Mouse (Mus musculus) MEL (cell line): ENCODE results near the gene Adap1. TPM values are rescaled to one million over a fixed set of nuclear protein-coding genes. Genes with fewer than 3 reads are reported as not detected.

Experiments used
- DNase-seq: peaks from one replicate; pipeline ENCODE4 v3.0.0; 2011; ENCODE audit warnings: low read depth, low spot score
- H3K27ac ChIP-seq: 2 replicates; pipeline ENCODE4 v1.5.1; 2012; ENCODE audit warnings: low read depth, mild to moderate bottlenecking, control low read depth, low read length, moderate library complexity; ENCODE audit not compliant: control insufficient read depth
- H3K27me3 ChIP-seq, 2 experiments: fragments of 150-350 bp in 1 of 2; sonication (generic) in 1 of 2; 2 replicates each; pipeline ENCODE4 v1.6.1; 2012; ENCODE audit warnings: low read length in 2 of 2, mild to moderate bottlenecking in 2 of 2, improper control_type of control experiment in 1 of 2, moderate library complexity in 1 of 2; ENCODE audit not compliant: insufficient read depth in 2 of 2, control insufficient read depth in 1 of 2
- H3K36me3 ChIP-seq, 2 experiments: 2 replicates each; pipeline ENCODE4 v1.6.1; 2012 to 2014; ENCODE audit warnings: low read length in 2 of 2, improper control_type of control experiment in 1 of 2, inconsistent platforms in 1 of 2, mild to moderate bottlenecking in 1 of 2; ENCODE audit not compliant: insufficient read depth in 2 of 2, control insufficient read depth in 1 of 2
- H3K4me1 ChIP-seq, 2 experiments: fragments of 150-350 bp in 1 of 2; sonication (generic) in 1 of 2; 2 replicates each; pipeline ENCODE4 v1.6.1; 2012; ENCODE audit warnings: low read length in 2 of 2, improper control_type of control experiment in 1 of 2, mild to moderate bottlenecking in 1 of 2; ENCODE audit not compliant: insufficient read depth in 2 of 2, control insufficient read depth in 1 of 2
- H3K4me3 ChIP-seq, 2 experiments: fragments of 150-350 bp in 1 of 2; sonication (generic) in 1 of 2; 2 replicates each; pipeline ENCODE4 v1.5.1; 2012; ENCODE audit warnings: low read depth in 2 of 2, low read length in 2 of 2, mild to moderate bottlenecking in 2 of 2, moderate library complexity in 2 of 2, control low read depth in 1 of 2, improper control_type of control experiment in 1 of 2; ENCODE audit not compliant: control insufficient read depth in 1 of 2, insufficient read depth in 1 of 2
- H3K79me2 ChIP-seq: 2 replicates; pipeline ENCODE4 v1.6.1; 2012; ENCODE audit warnings: mild to moderate bottlenecking, low read length, moderate library complexity; ENCODE audit not compliant: control insufficient read depth, poor library complexity, insufficient read depth
- H3K9ac ChIP-seq: 2 replicates; pipeline ENCODE4 v1.6.1; 2012; ENCODE audit warnings: low read depth, mild to moderate bottlenecking, control low read depth, low read length, moderate library complexity; ENCODE audit not compliant: control insufficient read depth, poor library complexity, severe bottlenecking
- H3K9me3 ChIP-seq: fragments of 150-350 bp; sonication (generic); replicated peaks from 2 replicates; pipeline ENCODE4 v1.6.1; 2012; ENCODE audit warnings: mild to moderate bottlenecking, low read length, improper control_type of control experiment, moderate library complexity; ENCODE audit not compliant: insufficient read depth
- CTCF ChIP-seq, 3 experiments: IDR thresholded peaks in 2 of 3; conservative IDR thresholded peaks in 1 of 3; 2 replicates each; pipeline ENCODE4 v1.5.1; 2011 to 2012; ENCODE audit warnings: low read length in 3 of 3, low read depth in 2 of 3, mild to moderate bottlenecking in 2 of 3, improper control_type of control experiment in 1 of 3, inconsistent platforms in 1 of 3, mixed read lengths in 1 of 3, moderate library complexity in 1 of 3; ENCODE audit not compliant: control insufficient read depth in 1 of 3, insufficient read depth in 1 of 3, poor library complexity in 1 of 3, severe bottlenecking in 1 of 3
- E2F4 ChIP-seq: IDR thresholded peaks from 2 replicates; pipeline ENCODE4 v1.6.1; 2011; ENCODE audit warnings: low read depth, low read length, improper control_type of control experiment, borderline replicate concordance
- ELF1 ChIP-seq: IDR thresholded peaks from 2 replicates; pipeline ENCODE4 v1.6.1; 2014; ENCODE audit warnings: low read depth, mild to moderate bottlenecking, inconsistent platforms, low read length, improper control_type of control experiment, moderate library complexity
- EP300 ChIP-seq, 2 experiments: IDR thresholded peaks; 2 replicates each; pipeline ENCODE4 v1.6.1; 2011; ENCODE audit warnings: improper control_type of control experiment in 2 of 2, low read length in 2 of 2, low read depth in 1 of 2, mild to moderate bottlenecking in 1 of 2
- GABPA ChIP-seq: IDR thresholded peaks from 2 replicates; pipeline ENCODE4 v1.6.1; 2012; ENCODE audit warnings: low read depth, mild to moderate bottlenecking, inconsistent platforms, low read length, improper control_type of control experiment, moderate library complexity
- HCFC1 ChIP-seq: IDR thresholded peaks from 2 replicates; pipeline ENCODE4 v1.6.1; 2012; ENCODE audit warnings: low read depth, mild to moderate bottlenecking, inconsistent platforms, low read length, improper control_type of control experiment, moderate library complexity
- MAX ChIP-seq: IDR thresholded peaks from 2 replicates; pipeline ENCODE4 v1.6.1; 2011; ENCODE audit warnings: low read length, improper control_type of control experiment
- NRF1 ChIP-seq: IDR thresholded peaks from 2 replicates; pipeline ENCODE4 v1.6.1; 2014; ENCODE audit warnings: low read depth, mild to moderate bottlenecking, inconsistent platforms, low read length, improper control_type of control experiment, moderate library complexity; ENCODE audit not compliant: poor library complexity, insufficient read depth, severe bottlenecking
- POLR2A ChIP-seq, 2 experiments: IDR thresholded peaks; 2 replicates each; pipeline ENCODE4 v1.6.1; 2011 to 2012; ENCODE audit warnings: low read length in 2 of 2, mild to moderate bottlenecking in 2 of 2, control low read depth in 1 of 2, improper control_type of control experiment in 1 of 2, low read depth in 1 of 2, moderate library complexity in 1 of 2; ENCODE audit not compliant: control insufficient read depth in 1 of 2, insufficient read depth in 1 of 2, poor library complexity in 1 of 2
- POLR2AphosphoS2 ChIP-seq: IDR thresholded peaks from 2 replicates; pipeline ENCODE4 v1.6.1; 2011; ENCODE audit warnings: low read length, improper control_type of control experiment
- POLR2AphosphoS5 ChIP-seq: IDR thresholded peaks from 2 replicates; pipeline ENCODE4 v1.6.1; 2012; ENCODE audit warnings: low read depth, borderline replicate concordance, mild to moderate bottlenecking, inconsistent platforms, low read length, moderate library complexity, mixed read lengths
- RAD21 ChIP-seq: IDR thresholded peaks from 2 replicates; pipeline ENCODE4 v1.6.1; 2011; ENCODE audit warnings: mild to moderate bottlenecking, low read depth, low read length, improper control_type of control experiment
- RCOR1 ChIP-seq: IDR thresholded peaks from 2 replicates; pipeline ENCODE4 v1.6.1; 2012; ENCODE audit warnings: low read depth, mild to moderate bottlenecking, inconsistent platforms, low read length, improper control_type of control experiment
- SMC3 ChIP-seq: IDR thresholded peaks from 2 replicates; pipeline ENCODE4 v1.6.1; 2011; ENCODE audit warnings: low read depth, low read length, improper control_type of control experiment
- TAL1 ChIP-seq: IDR thresholded peaks from 2 replicates; pipeline ENCODE4 v1.6.1; 2012; ENCODE audit warnings: mild to moderate bottlenecking, inconsistent platforms, low read length, moderate library complexity, mixed read lengths
- USF2 ChIP-seq, 2 experiments: IDR thresholded peaks; 2 replicates each; pipeline ENCODE4 v1.6.1; 2011 to 2012; ENCODE audit warnings: improper control_type of control experiment in 2 of 2, low read length in 2 of 2, borderline replicate concordance in 1 of 2, inconsistent platforms in 1 of 2, low read depth in 1 of 2, mild to moderate bottlenecking in 1 of 2; ENCODE audit not compliant: insufficient read depth in 1 of 2
- ZC3H11A ChIP-seq: IDR thresholded peaks from 2 replicates; pipeline ENCODE4 v1.6.1; 2012; ENCODE audit warnings: low read depth, mild to moderate bottlenecking, inconsistent platforms, low read length, improper control_type of control experiment
- ZKSCAN1 ChIP-seq: IDR thresholded peaks from 2 replicates; pipeline ENCODE4 v1.6.1; 2012; ENCODE audit warnings: low read depth, mild to moderate bottlenecking, inconsistent platforms, low read length, improper control_type of control experiment, moderate library complexity
- ZMIZ1 ChIP-seq: IDR thresholded peaks from 2 replicates; pipeline ENCODE4 v1.6.1; 2012; ENCODE audit warnings: low read depth, mild to moderate bottlenecking, inconsistent platforms, low read length, improper control_type of control experiment, moderate library complexity
- ZNF384 ChIP-seq: IDR thresholded peaks from 2 replicates; pipeline ENCODE4 v1.6.1; 2012; ENCODE audit warnings: low read depth, mild to moderate bottlenecking, inconsistent platforms, low read length, improper control_type of control experiment
- polyA plus RNA-seq, 2 experiments: library from polyadenylated mRNA; stranded (reverse) in 1 of 2; unstranded in 1 of 2; fragments of >175 nt in 1 of 2; fragments of >200 nt in 1 of 2; gene quantifications; 2 replicates each; pipeline versions ENCODE4 v1.2.1 to v1.2.4; 2012; ENCODE audit warnings: low replicate concordance in 2 of 2, low read depth in 1 of 2; ENCODE audit not compliant: insufficient read length in 2 of 2, insufficient read depth in 1 of 2, missing spikeins in 1 of 2
- total RNA-seq: library from RNA; depleted of rRNA; stranded (reverse); fragments of 300-350 nt; gene quantifications from 2 replicates; pipeline ENCODE4 v1.2.3, GENCODE M21; 2012

Gene Adap1
- total and polyA plus RNA-seq, 3 experiments: 52.9 to 59.8 TPM; not detected in 1

- peak; percentile 78 to 100 (median 98) for TF ChIP-seq CTCF (IDR thresholded peaks at IDR 0.05 in 2 of 3, conservative IDR thresholded peaks at IDR 0.05 in 1 of 3; ENCODE audit: control insufficient read depth in 1 of 3, insufficient read depth in 1 of 3, low read depth in 2 of 3, low read length in 3 of 3, poor library complexity in 1 of 3, severe bottlenecking in 1 of 3)
- no peak for TF ChIP-seq TAL1
- no peak for TF ChIP-seq ZNF384
- peak; percentile 83 for TF ChIP-seq ZC3H11A
- TF ChIP-seq RAD21: peak; percentile 90
- peak; percentile 91 for TF ChIP-seq SMC3
- TF ChIP-seq, all 39 proteins: peak for 4
- Histone ChIP-seq H3K36me3 (peaks cover 0 to 8% of the 10 kb centered on the region in 2 experiments; a peak in 2 of 4 replicates), H3K79me2 (no peaks in the 10 kb centered on the region), H3K9ac (no peak overlapping the region), H3K9me3 (no peaks in the 10 kb centered on the region), H3K27ac (no peak overlapping the region), H3K4me3 (no peak overlapping the region), H3K4me1 (peaks cover 3 to 12% of the 10 kb centered on the region in 2 experiments), H3K27me3 (no peaks in the 10 kb centered on the region)
- DNase-seq: peak; percentile 77
Measured at GRCm38 (mm10) chr5:139282191-139282590, 43.2 kb downstream of the Adap1 start.

GRCm38 (mm10) chr5:139281373-139282112 is 43.9 kb downstream of the Adap1 start:
- H3K79me2 ChIP-seq: no peaks in the 10 kb centered on the region
- TF ChIP-seq E2F4: no peak
- TF ChIP-seq USF2 (IDR thresholded peaks at IDR 0.05; ENCODE audit: borderline replicate concordance in 1 of 2, insufficient read depth in 1 of 2, low read depth in 1 of 2, low read length in 2 of 2): no peak
- TF ChIP-seq MAX: no peak
- no peak for TF ChIP-seq RCOR1
- no peak for TF ChIP-seq ZC3H11A
- TF ChIP-seq EP300 (IDR thresholded peaks at IDR 0.05; ENCODE audit: low read depth in 1 of 2, low read length in 2 of 2): no peak
- TF ChIP-seq SMC3: no peak
- no peak for TF ChIP-seq HCFC1
- no peak for TF ChIP-seq TAL1
- no peak for TF ChIP-seq ELF1
- no peak for TF ChIP-seq NRF1
- TF ChIP-seq RAD21: no peak
- TF ChIP-seq POLR2AphosphoS5: no peak
- TF ChIP-seq POLR2A (IDR thresholded peaks at IDR 0.05; ENCODE audit: control insufficient read depth in 1 of 2, insufficient read depth in 1 of 2, low read depth in 1 of 2, low read length in 2 of 2, poor library complexity in 1 of 2): no peak
- TF ChIP-seq POLR2AphosphoS2: no peak
- TF ChIP-seq ZMIZ1: no peak
- TF ChIP-seq ZKSCAN1: no peak
- no peak for TF ChIP-seq GABPA
- H3K4me1 ChIP-seq: peaks cover 0 to 8% of the 10 kb centered on the region in 2 experiments; a peak in 3 of 4 replicates
- no peaks in the 10 kb centered on the region for H3K27me3 ChIP-seq
- H3K27ac ChIP-seq: no peak overlapping the region
- H3K9me3 ChIP-seq: no peaks in the 10 kb centered on the region
- no peak for DNase-seq
- H3K9ac ChIP-seq: no peak overlapping the region
- peaks cover 0 to 4% of the 10 kb centered on the region in 2 experiments; a peak in 2 of 4 replicates for H3K36me3 ChIP-seq
- no peak overlapping the region for H3K4me3 ChIP-seq
